Mouse (Mus musculus) heart, embryonic 15.5 days (tissue): Measurements from ENCODE around the gene Olfr1390. TPM values are rescaled to one million over a fixed set of nuclear protein-coding genes. Genes with fewer than 3 reads are reported as not detected.
"Not testable (repeated sequence)": the region's sequence is repeated elsewhere in the genome, so short reads cannot be mapped to it uniquely, and the experiment has no call there.

ENCODE experiments used
- ATAC-seq: fragments of 200-750 bp; cut with Nextera tagmentation; replicated peaks from 2 replicates; pipeline ENCODE4 v1.8.0; 2017; ENCODE audit warnings: low read depth, moderate TSS enrichment; ENCODE audit not compliant: insufficient number of reproducible peaks, insufficient read depth, low FRiP score
- H3K27ac ChIP-seq: fragments of 300-500 bp; sonication (generic); 2 replicates; pipeline ENCODE4 v1.5.1; 2015; ENCODE audit warnings: mild to moderate bottlenecking, inconsistent platforms
- H3K27me3 ChIP-seq: fragments of 300-500 bp; sonication (generic); 2 replicates; pipeline ENCODE4 v1.6.1; 2015; ENCODE audit warnings: inconsistent platforms
- H3K36me3 ChIP-seq: fragments of 300-500 bp; sonication (generic); 2 replicates; pipeline ENCODE4 v1.6.1; 2015; ENCODE audit warnings: mild to moderate bottlenecking, inconsistent platforms
- H3K4me1 ChIP-seq: fragments of 300-500 bp; sonication (generic); replicated peaks from 2 replicates; pipeline ENCODE4 v1.6.1; 2015; ENCODE audit warnings: inconsistent platforms
- H3K4me2 ChIP-seq: fragments of 300-500 bp; sonication (generic); 2 replicates; pipeline ENCODE4 v1.6.1; 2015; ENCODE audit warnings: inconsistent platforms, mild to moderate bottlenecking, moderate library complexity
- H3K4me3 ChIP-seq: fragments of 300-500 bp; sonication (generic); 2 replicates; pipeline ENCODE4 v1.5.1; 2015; ENCODE audit warnings: mild to moderate bottlenecking, inconsistent platforms
- H3K9ac ChIP-seq: fragments of 300-500 bp; sonication (generic); 2 replicates; pipeline ENCODE4 v1.6.1; 2015; ENCODE audit warnings: mild to moderate bottlenecking, inconsistent platforms
- H3K9me3 ChIP-seq: fragments of 300-500 bp; sonication (generic); replicated peaks from 2 replicates; pipeline ENCODE4 v1.6.1; 2016; ENCODE audit warnings: inconsistent platforms
- WGBS: fragments of 180-500 bp; shearing (Covaris S2); methylation state at CpG from one replicate; pipeline ENCODE4 v1.1.7; 2015; ENCODE audit warnings: mixed read lengths; 5-methylcytosine and 5-hydroxymethylcytosine counted together
- polyA plus RNA-seq: library from polyadenylated mRNA; unstranded; fragments of >200 nt; fragmentation: Nextera tagmentation; extraction: Ambion mirVana; gene quantifications from 2 replicates; pipeline ENCODE4 v1.2.1, GENCODE M21; 2015

Olfr1390 gene
- not detected in 2 replicates for polyA plus RNA-seq

- H3K4me3 ChIP-seq, result no peak within 1 kb of the TSS
- H3K9me3 ChIP-seq, result no peaks in the 10 kb centered on the region
- no peak within 1 kb of the TSS for H3K4me2 ChIP-seq
- no peak within 1 kb of the TSS for H3K27ac ChIP-seq
- no peaks in the 10 kb centered on the region for H3K4me1 ChIP-seq
- no peak for ATAC-seq
- no peaks in the 10 kb centered on the region for H3K27me3 ChIP-seq
- 78% methylated on average over 1 of the region's 1 CpGs for WGBS
- no peak within 1 kb of the TSS for H3K9ac ChIP-seq
- H3K36me3 ChIP-seq, result no peaks in the 10 kb centered on the region
These were observed at the start of gene Olfr1390 for GRCm38 (mm10) chr11:49334888-49335287. Olfr1390 (plus strand) TSS chr11:49335188.

- ATAC-seq, result no peak
- H3K27ac ChIP-seq, result no peak overlapping the region
- H3K4me3 ChIP-seq, result no peak overlapping the region
- WGBS, result 65% methylated on average over 2 of the region's 2 CpGs
- no peak overlapping the region for H3K4me2 ChIP-seq
- H3K36me3 ChIP-seq, result no peaks in the 10 kb centered on the region
- no peaks in the 10 kb centered on the region for H3K4me1 ChIP-seq
- no peaks in the 10 kb centered on the region for H3K9me3 ChIP-seq
- H3K9ac ChIP-seq, result no peak overlapping the region
- H3K27me3 ChIP-seq, result no peaks in the 10 kb centered on the region
These were observed 47.7 kb upstream of the Olfr1390 start for GRCm38 (mm10) chr11:49287251-49287650.

GRCm38 (mm10) chr11:49292777-49293176 is 42.2 kb upstream of the Olfr1390 start:
- Histone ChIP-seq H3K9ac (no peak overlapping the region), H3K27ac (no peak overlapping the region), H3K27me3 (no peaks in the 10 kb centered on the region), H3K4me1 (no peaks in the 10 kb centered on the region), H3K4me2 (no peak overlapping the region), H3K9me3 (no peaks in the 10 kb centered on the region), H3K36me3 (no peaks in the 10 kb centered on the region), H3K4me3 (no peak overlapping the region)
- ATAC-seq, result no peak
- WGBS, result 69% methylated on average over 3 of the region's 3 CpGs

GRCm38 (mm10) chr11:49304441-49304840 is 30.5 kb upstream of the Olfr1390 start, which contains the start of gene Olfr10:
Olfr10 (plus strand) TSS chr11:49304741.
- Histone ChIP-seq H3K27ac (no peak within 1 kb of the TSS), H3K36me3 (no peaks in the 10 kb centered on the region), H3K4me1 (no peaks in the 10 kb centered on the region), H3K9me3 (no peaks in the 10 kb centered on the region), H3K9ac (no peak within 1 kb of the TSS), H3K4me2 (no peak within 1 kb of the TSS), H3K27me3 (no peaks in the 10 kb centered on the region), H3K4me3 (no peak within 1 kb of the TSS)
- no peak for ATAC-seq

- not testable (repeated sequence) for H3K9ac ChIP-seq, H3K4me2 ChIP-seq, H3K9me3 ChIP-seq, ATAC-seq, H3K36me3 ChIP-seq, H3K27me3 ChIP-seq, H3K27ac ChIP-seq, H3K4me1 ChIP-seq, H3K4me3 ChIP-seq
- 77% methylated on average over 5 of the region's 5 CpGs for WGBS
These were observed 26.4 kb upstream of the Olfr1390 start for GRCm38 (mm10) chr11:49308547-49308946.

- Histone ChIP-seq H3K4me3 (no peak within 1 kb of the TSS), H3K9ac (no peak within 1 kb of the TSS), H3K27me3 (no peaks in the 10 kb centered on the region), H3K27ac (no peak within 1 kb of the TSS), H3K4me1 (no peaks in the 10 kb centered on the region), H3K4me2 (no peak within 1 kb of the TSS), H3K9me3 (no peaks in the 10 kb centered on the region), H3K36me3 (no peaks in the 10 kb centered on the region)
- 69% methylated on average over 2 of the region's 2 CpGs for WGBS
- ATAC-seq, result no peak
These were observed 12.5 kb upstream of the Olfr1390 start, which contains the start of gene Olfr1391 for GRCm38 (mm10) chr11:49322442-49322841. Olfr1391 (plus strand) TSS chr11:49322742.

- Histone ChIP-seq H3K36me3 (no peaks in the 10 kb centered on the region), H3K27me3 (no peaks in the 10 kb centered on the region), H3K27ac (no peak overlapping the region), H3K4me2 (no peak overlapping the region), H3K4me1 (no peaks in the 10 kb centered on the region), H3K9ac (no peak overlapping the region), H3K9me3 (no peaks in the 10 kb centered on the region), H3K4me3 (no peak overlapping the region)
- no peak for ATAC-seq
- WGBS, result 64% methylated on average over 3 of the region's 3 CpGs
These were observed 8.3 kb upstream of the Olfr1390 start for GRCm38 (mm10) chr11:49326726-49327125.

- H3K9ac ChIP-seq, result no peak overlapping the region
- no peaks in the 10 kb centered on the region for H3K27me3 ChIP-seq
- no peak overlapping the region for H3K27ac ChIP-seq
- no peaks in the 10 kb centered on the region for H3K4me1 ChIP-seq
- 57% methylated on average over 1 of the region's 1 CpGs for WGBS
- no peaks in the 10 kb centered on the region for H3K9me3 ChIP-seq
- no peak for ATAC-seq
- no peak overlapping the region for H3K4me3 ChIP-seq
- H3K4me2 ChIP-seq, result no peak overlapping the region
- H3K36me3 ChIP-seq, result no peaks in the 10 kb centered on the region
These were observed 5.3 kb upstream of the Olfr1390 start for GRCm38 (mm10) chr11:49329686-49330085.

- WGBS, result 52% methylated on average over 4 of the region's 4 CpGs
- no peak for ATAC-seq
- H3K9ac ChIP-seq, result no peak overlapping the region
- no peak overlapping the region for H3K4me2 ChIP-seq
- H3K27me3 ChIP-seq, result no peaks in the 10 kb centered on the region
- no peaks in the 10 kb centered on the region for H3K9me3 ChIP-seq
- no peak overlapping the region for H3K27ac ChIP-seq
- no peaks in the 10 kb centered on the region for H3K4me1 ChIP-seq
- H3K36me3 ChIP-seq, result no peaks in the 10 kb centered on the region
- H3K4me3 ChIP-seq, result no peak overlapping the region
These were observed 2.3 kb downstream of the Olfr1390 start for GRCm38 (mm10) chr11:49337150-49337832.

- H3K9ac ChIP-seq, result no peak overlapping the region
- no peaks in the 10 kb centered on the region for H3K36me3 ChIP-seq
- no peaks in the 10 kb centered on the region for H3K4me1 ChIP-seq
- H3K27me3 ChIP-seq, result no peaks in the 10 kb centered on the region
- no peaks in the 10 kb centered on the region for H3K9me3 ChIP-seq
- no peak overlapping the region for H3K27ac ChIP-seq
- H3K4me2 ChIP-seq, result no peak overlapping the region
- H3K4me3 ChIP-seq, result no peak overlapping the region
- no peak for ATAC-seq
These were observed 48.1 kb downstream of the Olfr1390 start for GRCm38 (mm10) chr11:49383133-49383532.

GRCm38 (mm10) chr11:49386118-49386517 is 51.1 kb downstream of the Olfr1390 start:
- H3K4me1 ChIP-seq, H3K9me3 ChIP-seq, H3K9ac ChIP-seq, H3K27me3 ChIP-seq, H3K27ac ChIP-seq, ATAC-seq, H3K4me2 ChIP-seq, H3K36me3 ChIP-seq, H3K4me3 ChIP-seq: not testable (repeated sequence)
- WGBS, result 86% methylated on average over 7 of the region's 7 CpGs
